Mouse (Mus musculus) spleen, postnatal 0 days (tissue): ENCODE data around the gene Mif. TPM values are rescaled to one million over a fixed set of nuclear protein-coding genes. Genes with fewer than 3 reads are reported as not detected.

Experiments
- polyA plus RNA-seq: library from polyadenylated mRNA; unstranded; fragments of >200 nt; fragmentation: Nextera tagmentation; extraction: Ambion mirVana; gene quantifications from 2 replicates; pipeline ENCODE4 v1.2.1, GENCODE M21; 2015

The Mif gene
- polyA plus RNA-seq = 666 and 688 TPM in 2 replicates

DNA sequence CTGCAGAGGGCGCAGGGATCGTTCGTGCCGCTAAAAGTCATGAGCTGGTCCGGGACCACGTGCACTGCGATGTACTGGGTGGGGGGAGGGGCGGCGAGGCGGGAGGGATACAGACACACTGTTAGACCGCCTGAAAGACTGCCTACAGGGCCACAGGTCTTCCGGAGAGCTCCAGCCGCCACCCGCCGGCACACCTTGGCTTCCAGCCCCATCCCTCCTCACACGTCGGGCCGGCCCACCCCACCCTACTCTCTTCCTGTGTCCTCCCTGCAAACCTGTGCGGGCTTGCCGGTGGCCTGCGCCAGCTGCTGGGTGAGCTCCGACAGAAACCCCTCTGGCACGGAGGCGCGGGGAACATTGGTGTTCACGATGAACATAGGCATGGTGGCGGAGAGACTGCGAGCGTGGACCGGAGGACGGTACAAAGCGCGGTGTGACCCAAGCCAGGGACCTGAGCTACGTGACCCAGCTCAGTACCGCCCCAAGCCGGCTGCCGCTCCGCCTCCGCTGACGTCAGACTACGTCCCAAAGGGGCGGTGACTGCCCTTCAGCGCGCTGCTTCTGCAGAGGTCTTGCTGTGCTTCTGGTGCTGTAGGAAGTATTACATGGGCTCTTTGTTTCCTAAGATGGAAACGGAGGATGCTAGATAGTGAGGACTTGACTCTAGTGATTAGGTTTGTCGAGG is at the start of gene Mif:
TSS of gene Mif (minus strand) at position 455 of the 685 bp plus-strand sequence.

DNA sequence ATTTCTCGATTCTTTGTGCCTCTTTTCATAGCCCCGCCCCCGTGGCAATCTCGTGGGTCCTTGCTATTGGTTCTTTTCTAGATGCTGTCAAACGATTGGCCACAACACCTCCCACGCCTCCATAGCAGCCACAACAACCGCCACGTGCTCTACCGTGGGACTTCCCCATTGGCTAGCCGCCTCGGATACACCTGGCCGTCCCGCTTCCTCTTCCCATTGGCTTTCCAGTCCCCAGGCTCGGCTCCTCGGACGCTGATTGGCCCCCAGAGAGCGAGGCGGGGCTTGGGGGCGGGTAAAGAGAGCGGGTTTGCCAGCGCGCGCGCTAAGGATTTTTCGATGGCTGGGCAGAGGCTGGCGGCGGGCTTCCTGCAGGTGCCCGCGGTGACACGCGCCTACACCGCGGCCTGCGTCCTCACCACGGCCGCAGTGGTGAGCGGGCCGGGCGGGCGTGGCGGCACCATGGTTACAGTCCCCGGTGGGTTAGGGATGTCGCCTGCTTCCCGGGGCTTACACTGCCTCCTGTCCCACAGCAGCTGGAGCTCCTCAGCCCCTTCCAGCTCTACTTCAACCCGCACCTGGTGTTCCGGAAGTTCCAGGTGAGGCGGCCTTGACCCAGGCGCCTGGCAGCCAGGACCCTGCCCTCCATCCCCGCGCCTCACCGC is 33.2 kb upstream of the Mif start, which contains the start of gene Derl3:
TSS of gene Derl3 (plus strand) at position 325 of the 662 bp plus-strand sequence.

DNA sequence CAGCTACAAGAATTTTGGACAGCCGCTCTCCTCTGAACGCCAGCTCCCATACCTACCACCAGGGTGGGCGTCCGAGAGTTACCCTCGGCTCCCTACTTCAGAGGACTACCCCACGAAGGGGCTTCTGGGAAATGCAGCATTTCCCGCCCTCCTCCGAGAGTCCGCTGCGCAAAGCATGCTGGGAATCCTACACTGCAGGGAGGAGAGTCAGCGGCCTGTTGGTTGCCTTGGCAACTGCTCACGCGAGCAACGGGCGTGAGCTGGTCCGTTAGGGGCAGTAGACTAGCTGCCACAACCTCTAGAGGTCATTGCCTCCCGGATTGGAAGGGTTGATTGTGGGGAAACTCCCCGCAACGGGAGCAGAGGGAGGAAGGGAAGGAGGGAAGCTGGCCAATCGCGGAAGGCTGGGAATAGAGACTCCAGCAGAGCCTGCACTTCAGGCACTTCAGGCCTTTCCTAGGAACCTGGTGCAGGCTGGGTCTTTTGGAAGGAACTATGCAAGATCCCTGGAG is 22.7 kb downstream of the Mif start, which contains the start of gene Gstt2:
TSS of gene Gstt2 (minus strand) at position 177 of the 512 bp plus-strand sequence.

DNA sequence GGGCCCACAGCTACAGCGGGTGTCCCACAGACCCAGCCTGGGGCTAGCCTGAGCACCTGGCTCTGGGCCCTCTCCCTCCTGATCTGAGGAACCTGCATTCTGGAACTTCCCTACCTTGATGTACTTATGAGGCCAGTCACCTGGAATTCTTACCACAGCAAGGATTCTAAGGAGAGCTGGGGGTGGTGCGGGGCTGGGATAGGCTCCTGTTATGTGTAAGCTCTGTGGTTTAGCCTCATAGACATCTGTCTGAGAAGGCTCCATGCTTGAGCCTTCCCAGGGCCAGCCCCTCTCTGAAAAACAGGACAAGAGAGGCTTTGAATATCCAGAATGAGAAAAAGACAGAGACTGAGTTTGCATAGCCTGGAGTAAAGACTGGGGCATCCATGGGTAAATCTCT is 37.6 kb downstream of the Mif start, which contains the start of gene Gstt4:
TSS of gene Gstt4 (minus strand) at position 101 of the 400 bp plus-strand sequence.

Other genes starting within 250 kb of the Mif start
- 3.8 and 3.9 TPM in 2 replicates for gene Susd2, start 216.2 kb downstream of the Mif start, polyA plus RNA-seq
- gene Cabin1, start 95.9 kb downstream of the Mif start, polyA plus RNA-seq = 26.2 and 30.1 TPM in 2 replicates
- gene Ddt, start 86.8 kb downstream of the Mif start, polyA plus RNA-seq = 18.3 and 25.7 TPM in 2 replicates
- not detected in 2 replicates for gene Gm20441, start 79.3 kb downstream of the Mif start, polyA plus RNA-seq
- gene Gstt3, start 78.8 kb downstream of the Mif start, polyA plus RNA-seq = 2.4 and 3.0 TPM in 2 replicates
- gene Gstt1, start 61.7 kb downstream of the Mif start, polyA plus RNA-seq = 6.4 and 7.5 TPM in 2 replicates
- not detected in 2 replicates for gene Gstt4, start 37.7 kb downstream of the Mif start, polyA plus RNA-seq
- gene Gstt2, start 22.8 kb downstream of the Mif start, polyA plus RNA-seq = 16.2 and 20.3 TPM in 2 replicates
- gene Derl3, start 33.2 kb upstream of the Mif start, polyA plus RNA-seq = 0.67 and 1.0 TPM in 2 replicates
- gene Smarcb1, start 61.4 kb upstream of the Mif start, polyA plus RNA-seq = 64.1 and 66.6 TPM in 2 replicates
- gene Chchd10, start 72.9 kb upstream of the Mif start, polyA plus RNA-seq = 83.0 and 91.7 TPM in 2 replicates
- 9.6 and 12.3 TPM in 2 replicates for gene Mmp11, start 76.3 kb upstream of the Mif start, polyA plus RNA-seq
- 15.8 and 17.8 TPM in 2 replicates for gene Gm867, start 80.4 kb upstream of the Mif start, polyA plus RNA-seq
- gene Vpreb3, start 82.8 kb upstream of the Mif start, polyA plus RNA-seq = 41.2 and 56.8 TPM in 2 replicates
- not detected in 2 replicates for gene Gm5134, start 94.3 kb upstream of the Mif start, polyA plus RNA-seq
- gene Zfp280b, start 172.4 kb upstream of the Mif start, polyA plus RNA-seq = 4.9 and 5.5 TPM in 2 replicates